Mouse (Mus musculus): Measurements from ENCODE around the gene Tlcd1.
A peak's percentile ranks its signal among the peaks of the same experiment; 100 is the strongest.
"Not testable (repeated sequence)": the region's sequence is repeated elsewhere in the genome, so short reads cannot be mapped to it uniquely, and the experiment has no call there.

Gene Tlcd1

GRCm38 (mm10) chr11:78176402-78176862 is at the start of gene Tlcd1, which contains the start of gene Nek8:
Gene Tlcd1, plus strand, starts transcription at chr11:78176711.
Gene Nek8, minus strand, starts transcription at chr11:78176675.
- DNase-seq: peak; percentile 79

- no peak for DNase-seq
Measured at GRCm38 (mm10) chr11:78126739-78127138, 49.8 kb upstream of the Tlcd1 start.

GRCm38 (mm10) chr11:78129458-78129857 is 47.1 kb upstream of the Tlcd1 start:
- no peak for DNase-seq

- no peak for DNase-seq
Measured at GRCm38 (mm10) chr11:78133915-78134314, 42.6 kb upstream of the Tlcd1 start.

- DNase-seq: no peak
Measured at GRCm38 (mm10) chr11:78134344-78134743, 42.2 kb upstream of the Tlcd1 start.

GRCm38 (mm10) chr11:78135314-78135713 is 41.2 kb upstream of the Tlcd1 start:
- DNase-seq: not testable (repeated sequence)

- DNase-seq: no peak
Measured at GRCm38 (mm10) chr11:78136132-78136531, 40.4 kb upstream of the Tlcd1 start.

- DNase-seq: no peak
Measured at GRCm38 (mm10) chr11:78137584-78137983, 38.9 kb upstream of the Tlcd1 start.

GRCm38 (mm10) chr11:78138023-78138422 is 38.5 kb upstream of the Tlcd1 start:
- DNase-seq: no peak

- DNase-seq: no peak
Measured at GRCm38 (mm10) chr11:78140665-78141064, 35.8 kb upstream of the Tlcd1 start.

GRCm38 (mm10) chr11:78143520-78143919 is 33.0 kb upstream of the Tlcd1 start:
- DNase-seq: no peak

GRCm38 (mm10) chr11:78146168-78146567 is 30.3 kb upstream of the Tlcd1 start:
- no peak for DNase-seq

- no peak for DNase-seq
Measured at GRCm38 (mm10) chr11:78146707-78147543, 29.6 kb upstream of the Tlcd1 start.

- DNase-seq: no peak
Measured at GRCm38 (mm10) chr11:78151161-78151560, 25.4 kb upstream of the Tlcd1 start.

- DNase-seq: peak; percentile 87
Measured at GRCm38 (mm10) chr11:78152299-78153231, 23.9 kb upstream of the Tlcd1 start.

GRCm38 (mm10) chr11:78153778-78154177 is 22.7 kb upstream of the Tlcd1 start:
- peak; percentile 30 for DNase-seq

- DNase-seq: peak; percentile 28
Measured at GRCm38 (mm10) chr11:78155674-78156073, 20.8 kb upstream of the Tlcd1 start.

GRCm38 (mm10) chr11:78156156-78156699 is 20.3 kb upstream of the Tlcd1 start:
- DNase-seq: no peak

- peak; percentile 80 for DNase-seq
Measured at GRCm38 (mm10) chr11:78159096-78159495, 17.4 kb upstream of the Tlcd1 start.

- peak; percentile 26 for DNase-seq
Measured at GRCm38 (mm10) chr11:78159557-78159956, 17.0 kb upstream of the Tlcd1 start.

- DNase-seq: no peak
Measured at GRCm38 (mm10) chr11:78160171-78160570, 16.3 kb upstream of the Tlcd1 start.

- no peak for DNase-seq
Measured at GRCm38 (mm10) chr11:78160675-78161074, 15.8 kb upstream of the Tlcd1 start.

GRCm38 (mm10) chr11:78161169-78161568 is 15.3 kb upstream of the Tlcd1 start:
- no peak for DNase-seq
